Mouse (Mus musculus) layer of hippocampus, adult 11-12 months (tissue): ENCODE measurements at regions not wholly inside any gene's neighbourhood (a gene's known extent, or its start where the extent isn't known, plus 50 kb on each side); places are given as distances from the start of the nearest gene placed in this dataset.
"Not testable (repeated sequence)": the region's sequence is repeated elsewhere in the genome, so short reads cannot be mapped to it uniquely, and the experiment has no call there.

Experiments
- DNase-seq: peaks from one replicate; pipeline ENCODE4 v3.0.0; 2022; ENCODE audit warnings: low spot score

GRCm38 (mm10) chr14:9492228-9492627 is 826.2 kb upstream of the 4930452B06Rik start:
- no peak for DNase-seq

- DNase-seq = no peak
Observed at GRCm38 (mm10) chr14:9488585-9488984, 822.5 kb upstream of the 4930452B06Rik start.

DNA sequence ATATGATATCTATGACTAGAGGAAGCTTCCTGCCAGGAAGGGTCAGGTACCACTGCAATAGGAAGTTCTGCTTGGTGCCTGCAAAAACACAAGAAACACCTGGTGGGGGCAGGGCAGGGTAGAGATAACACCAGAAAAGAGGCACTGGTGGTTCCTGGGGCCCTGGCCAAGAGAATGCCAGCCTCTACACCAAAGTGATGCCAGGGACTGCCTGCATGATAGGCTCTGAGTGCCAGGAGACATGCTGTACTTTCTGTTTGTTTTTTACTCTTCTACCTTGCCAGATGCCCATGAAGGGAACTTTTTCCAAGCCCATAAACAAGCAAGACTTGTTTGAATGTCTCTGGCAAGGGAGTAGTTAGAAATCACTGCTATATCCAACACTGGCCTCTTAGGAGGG is 812.9 kb upstream of the 4930452B06Rik start:
- DNase-seq = no peak

- DNase-seq = peak; percentile 31
Observed at GRCm38 (mm10) chr14:9475169-9475568, 809.1 kb upstream of the 4930452B06Rik start.

DNA sequence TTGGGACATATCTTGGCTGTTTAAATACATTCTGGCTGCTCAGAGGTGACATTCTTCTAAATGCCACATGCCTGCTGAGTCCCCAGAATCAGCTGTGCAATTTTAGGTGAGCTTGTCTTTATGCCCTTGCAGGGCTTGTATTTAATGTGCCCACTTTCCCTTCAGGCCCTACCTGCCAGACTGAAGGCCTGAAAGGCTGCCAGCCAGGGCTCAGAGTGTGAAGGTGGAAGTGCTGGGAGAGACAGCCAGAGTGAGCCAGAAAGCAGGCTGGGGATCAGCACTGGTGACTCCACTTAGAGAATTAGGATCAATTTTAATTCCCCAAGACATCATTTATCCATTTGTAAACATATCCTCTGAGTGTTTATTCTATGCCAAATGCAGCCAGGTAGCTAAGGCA is 803.6 kb upstream of the 4930452B06Rik start:
- no peak for DNase-seq

GRCm38 (mm10) chr14:9468654-9469053 is 802.6 kb upstream of the 4930452B06Rik start:
- no peak for DNase-seq

GRCm38 (mm10) chr14:9467690-9468458 is 801.8 kb upstream of the 4930452B06Rik start:
- DNase-seq = no peak

GRCm38 (mm10) chr14:9460006-9460405 is 794.0 kb upstream of the 4930452B06Rik start:
- DNase-seq = peak; percentile 28

- DNase-seq = no peak
Observed at GRCm38 (mm10) chr14:9458856-9459255, 792.8 kb upstream of the 4930452B06Rik start.

GRCm38 (mm10) chr14:9457801-9458495 is 791.9 kb upstream of the 4930452B06Rik start:
- DNase-seq = no peak

DNA sequence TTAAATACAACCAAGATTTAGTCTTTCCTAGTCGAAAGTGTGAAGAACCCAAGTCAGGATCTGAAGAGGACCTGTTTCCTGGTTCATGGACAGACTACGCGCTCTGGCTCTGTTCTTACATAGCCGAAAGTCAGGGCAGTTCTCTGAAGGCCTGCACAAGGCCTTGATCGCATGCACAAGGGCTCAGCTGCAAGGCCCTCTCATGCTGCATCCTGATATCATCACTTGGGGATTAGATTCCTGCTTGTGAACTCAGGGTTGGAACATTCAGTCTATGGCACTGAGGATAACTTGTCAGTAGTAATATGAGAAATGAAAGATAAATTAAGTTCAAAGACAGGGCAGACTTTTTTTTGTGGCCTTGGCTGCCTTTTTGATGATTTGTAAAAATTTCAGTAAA is 789.9 kb upstream of the 4930452B06Rik start:
- DNase-seq = no peak

DNA sequence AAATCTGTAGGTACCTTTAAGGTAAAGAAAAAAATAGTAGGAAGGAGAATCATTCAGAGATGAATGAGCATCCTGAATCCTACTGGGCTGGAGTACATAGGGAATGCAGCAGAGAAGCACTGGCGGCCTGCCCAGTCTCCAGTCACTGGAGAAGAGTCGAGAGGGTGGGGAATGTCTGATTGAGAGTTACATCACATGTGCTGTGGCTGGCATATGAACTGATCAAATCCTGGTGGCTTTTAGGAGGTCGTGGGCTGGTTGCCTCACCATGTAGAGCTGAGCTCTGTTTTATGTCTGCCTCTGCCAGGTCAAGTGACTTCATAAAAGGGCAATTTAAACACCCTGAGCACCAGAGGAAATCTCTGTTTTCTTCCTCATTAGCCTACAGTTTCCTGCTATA is 783.9 kb upstream of the 4930452B06Rik start:
- DNase-seq = peak; percentile 53

DNA sequence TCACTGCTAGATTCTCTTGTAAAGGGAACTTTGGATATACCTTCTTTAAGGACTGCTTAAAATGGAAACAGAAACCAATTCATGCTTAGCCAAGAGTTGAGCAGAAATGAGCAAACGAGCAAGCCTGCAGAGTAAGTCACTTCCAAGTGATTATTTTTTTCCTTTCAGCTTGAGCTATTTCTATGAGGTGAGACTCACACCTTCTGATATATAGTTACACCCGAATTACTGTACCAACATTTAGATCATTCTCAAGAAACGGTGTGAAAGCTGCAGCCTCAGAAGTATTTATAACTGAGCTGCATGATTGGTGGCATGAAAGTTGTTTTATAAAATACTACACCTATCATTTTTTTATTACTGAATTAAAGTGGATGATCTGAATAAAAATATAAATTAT is 771.9 kb upstream of the 4930452B06Rik start:
- no peak for DNase-seq

DNA sequence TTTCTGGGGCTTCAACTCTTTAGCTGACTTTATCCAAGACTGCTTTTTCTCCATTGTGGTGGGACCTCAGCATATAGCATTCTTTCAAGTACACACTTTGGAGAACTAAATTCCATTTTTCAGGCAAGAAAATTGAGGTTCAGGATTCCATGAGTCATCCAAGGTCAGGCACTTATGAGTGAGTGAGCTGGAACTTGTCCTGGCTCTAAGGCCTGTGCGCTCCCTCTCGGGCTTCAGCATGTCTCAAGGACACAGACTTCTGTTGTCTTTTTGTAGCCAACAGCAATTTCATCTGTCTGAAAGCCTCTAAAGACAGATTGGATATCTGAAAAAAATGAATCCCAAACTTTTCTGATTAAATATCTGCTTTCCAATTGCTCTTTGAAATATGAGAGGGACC is 769.1 kb upstream of the 4930452B06Rik start:
- DNase-seq = no peak

- no peak for DNase-seq
Observed at GRCm38 (mm10) chr14:9433081-9433590, 767.1 kb upstream of the 4930452B06Rik start.

GRCm38 (mm10) chr14:9431798-9432197 is 765.8 kb upstream of the 4930452B06Rik start:
- DNase-seq = no peak

DNA sequence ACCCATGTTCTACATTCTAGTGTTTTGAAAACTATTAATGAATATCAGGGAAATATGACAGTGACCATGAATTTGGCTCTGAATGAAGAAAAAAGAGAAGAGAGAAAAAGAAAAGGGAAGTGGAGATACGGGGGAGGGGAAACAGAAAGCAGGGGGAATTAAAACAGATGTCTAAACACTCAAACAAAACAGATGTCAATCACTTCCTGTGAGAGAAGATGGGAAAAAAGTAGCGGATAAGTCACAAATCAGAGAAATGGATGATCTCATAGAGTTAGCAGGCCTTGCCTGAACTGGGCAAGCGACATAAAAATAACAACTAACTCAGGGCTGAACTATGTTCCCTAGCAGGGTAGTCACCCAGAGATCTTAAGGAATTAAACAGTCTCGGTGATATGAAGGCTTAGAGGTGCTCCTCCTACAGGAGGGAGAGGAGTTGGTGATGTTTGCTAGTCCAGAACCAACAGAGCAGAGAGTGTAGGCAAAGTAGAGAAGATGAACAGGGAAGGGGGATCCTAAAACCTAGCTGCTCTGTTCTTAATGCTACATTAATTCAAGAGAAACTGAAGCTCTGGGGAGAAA is 745.9 kb upstream of the 4930452B06Rik start:
- DNase-seq = no peak

DNA sequence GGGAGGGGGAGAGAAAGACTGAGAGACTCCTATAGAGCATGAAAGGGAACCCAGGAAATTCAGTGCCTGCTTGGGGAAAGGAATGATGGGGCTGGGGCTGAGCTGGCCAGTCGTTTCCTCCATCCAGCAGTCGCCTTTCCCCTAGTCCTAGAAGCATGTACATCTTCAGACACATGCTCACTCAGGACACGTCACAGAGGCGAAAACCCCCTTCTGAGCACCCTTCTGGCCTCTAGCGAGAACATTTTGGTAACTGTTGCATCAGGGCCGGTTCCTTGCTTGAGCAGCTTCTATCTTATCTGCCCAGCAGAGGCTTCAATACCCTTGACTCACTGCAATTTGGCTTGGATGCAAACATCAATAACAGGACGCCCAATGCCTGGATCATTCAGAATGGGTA is 737.6 kb upstream of the 4930452B06Rik start:
- DNase-seq = no peak

DNA sequence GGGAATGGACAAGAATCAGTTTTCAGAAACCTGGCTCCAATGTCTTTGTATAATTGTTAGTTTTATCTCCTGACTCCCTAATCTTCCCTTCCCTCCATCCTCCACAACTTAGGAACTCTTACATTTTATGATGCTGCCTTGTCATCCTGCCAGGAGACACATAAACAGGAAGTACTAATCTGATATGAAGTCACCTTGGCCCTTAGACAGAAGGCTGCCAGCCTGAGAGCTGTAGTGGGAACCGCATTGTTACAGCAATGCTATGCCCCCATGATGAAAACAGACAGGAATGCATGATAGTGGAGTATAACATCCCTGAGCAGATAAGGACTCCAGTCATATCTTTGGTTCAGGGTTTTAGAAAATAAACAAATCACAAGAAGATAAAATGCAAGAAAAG is 734.8 kb upstream of the 4930452B06Rik start:
- no peak for DNase-seq

DNA sequence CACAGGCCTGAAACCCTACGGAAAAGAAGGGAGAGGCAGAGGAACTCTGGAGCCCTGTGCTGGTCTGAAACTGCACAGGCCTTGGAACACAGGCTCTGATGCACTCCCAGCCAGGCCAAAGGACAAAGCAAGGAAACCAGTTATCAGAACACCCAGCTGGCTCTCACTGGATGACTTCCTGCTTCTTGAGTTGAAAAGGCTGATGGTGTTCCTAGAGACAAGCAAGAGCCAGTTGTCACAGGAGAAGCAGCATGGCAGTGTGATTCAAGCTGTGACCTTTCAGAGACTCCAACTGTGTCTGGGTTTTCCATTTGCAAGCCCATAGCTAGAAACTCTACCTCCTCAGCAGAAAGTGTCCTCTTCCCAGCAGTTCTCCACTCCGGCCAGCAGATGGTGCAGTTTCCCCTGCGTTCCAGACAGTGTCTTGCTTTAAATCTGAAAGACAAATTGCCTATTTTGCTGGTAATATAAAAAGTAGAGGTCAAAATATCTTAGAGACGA is 727.3 kb upstream of the 4930452B06Rik start:
- DNase-seq = peak; percentile 66

GRCm38 (mm10) chr14:9389878-9390536 is 724.0 kb upstream of the 4930452B06Rik start:
- DNase-seq = not testable (repeated sequence)

- no peak for DNase-seq
Observed at GRCm38 (mm10) chr14:9389180-9389579, 723.1 kb upstream of the 4930452B06Rik start.
